Mouse (Mus musculus) CH12.LX (cell line): ENCODE results near the gene Tmem44. TPM values are rescaled to one million over a fixed set of nuclear protein-coding genes. Genes with fewer than 3 reads are reported as not detected.

Experiments
- DNase-seq: peaks from one replicate; pipeline ENCODE4 v3.0.0-alpha.2; 2013; ENCODE audit errors: extremely low read depth
- H3K27ac ChIP-seq: 2 replicates; pipeline ENCODE4 v1.5.1; 2012; ENCODE audit warnings: low read depth, mild to moderate bottlenecking, control low read depth, moderate library complexity; ENCODE audit not compliant: insufficient read depth
- H3K27me3 ChIP-seq: replicated peaks from 2 replicates; pipeline ENCODE3; 2012; ENCODE audit warnings: inconsistent platforms
- H3K36me3 ChIP-seq, 2 experiments: replicated peaks in 1 of 2; 2 replicates each; pipeline versions ENCODE3 to v1.6.1; 2012; ENCODE audit warnings: inconsistent platforms in 1 of 2, low read length in 1 of 2, mild to moderate bottlenecking in 1 of 2, mixed read lengths in 1 of 2, moderate library complexity in 1 of 2; ENCODE audit not compliant: control insufficient read depth in 1 of 2, insufficient read depth in 1 of 2
- H3K4me1 ChIP-seq, 2 experiments: 2 replicates each; pipeline ENCODE4 v1.6.1; 2012; ENCODE audit warnings: inconsistent platforms in 1 of 2, moderate library complexity in 1 of 2; ENCODE audit not compliant: insufficient read depth in 2 of 2, control insufficient read depth in 1 of 2
- H3K4me2 ChIP-seq: 2 replicates; pipeline ENCODE4 v1.6.1; 2012; ENCODE audit warnings: low read depth, mild to moderate bottlenecking, control low read depth; ENCODE audit not compliant: poor library complexity, insufficient read depth, severe bottlenecking
- H3K4me3 ChIP-seq, 3 experiments: fragments of 150-350 bp in 1 of 3; sonication (generic) in 1 of 3; replicated peaks in 1 of 3; 2 replicates each; pipeline versions ENCODE3 to v1.5.1; 2011 to 2012; ENCODE audit warnings: low read depth in 2 of 3, low read length in 2 of 3, mild to moderate bottlenecking in 2 of 3, moderate library complexity in 2 of 3, control low read depth in 1 of 3, improper control_type of control experiment in 1 of 3, inconsistent platforms in 1 of 3, mixed read lengths in 1 of 3; ENCODE audit not compliant: poor library complexity in 1 of 3
- H3K79me2 ChIP-seq: replicated peaks from 2 replicates; pipeline ENCODE4 v1.6.1; 2012; ENCODE audit warnings: mild to moderate bottlenecking, moderate library complexity; ENCODE audit not compliant: control insufficient read depth, poor library complexity, insufficient read depth, severe bottlenecking; ENCODE audit errors: extremely low read depth
- H3K9ac ChIP-seq: 2 replicates; pipeline ENCODE4 v1.6.1; 2012; ENCODE audit warnings: low read depth, mild to moderate bottlenecking, control low read depth, moderate library complexity; ENCODE audit not compliant: insufficient read depth
- H3K9me3 ChIP-seq: replicated peaks from 2 replicates; pipeline ENCODE3; 2012; ENCODE audit warnings: low read length, inconsistent platforms, mixed read lengths
- BHLHE40 ChIP-seq: IDR thresholded peaks from 2 replicates; pipeline ENCODE4 v1.6.1; 2011; ENCODE audit warnings: mild to moderate bottlenecking, low read depth, low read length, improper control_type of control experiment
- CHD2 ChIP-seq: IDR thresholded peaks from 2 replicates; pipeline ENCODE4 v1.6.1; 2011; ENCODE audit warnings: low read length, improper control_type of control experiment
- CTCF ChIP-seq, 2 experiments: IDR thresholded peaks in 1 of 2; conservative IDR thresholded peaks in 1 of 2; 2 replicates each; pipeline ENCODE4 v1.5.1; 2011 to 2012; ENCODE audit warnings: low read depth in 2 of 2, low read length in 2 of 2, improper control_type of control experiment in 1 of 2, inconsistent platforms in 1 of 2, mild to moderate bottlenecking in 1 of 2, moderate library complexity in 1 of 2
- ELF1 ChIP-seq: IDR thresholded peaks from 2 replicates; pipeline ENCODE4 v1.6.1; 2014; ENCODE audit warnings: low read depth, mild to moderate bottlenecking, inconsistent platforms, low read length, improper control_type of control experiment
- ETS1 ChIP-seq: conservative IDR thresholded peaks from 2 replicates; pipeline ENCODE4 v1.6.1; 2012; ENCODE audit warnings: low read depth, mild to moderate bottlenecking, inconsistent platforms, low read length, improper control_type of control experiment, moderate library complexity
- GABPA ChIP-seq: IDR thresholded peaks from 2 replicates; pipeline ENCODE4 v1.6.1; 2012; ENCODE audit warnings: low read depth, low read length, improper control_type of control experiment, inconsistent platforms; ENCODE audit not compliant: insufficient replicate concordance
- HCFC1 ChIP-seq: IDR thresholded peaks from 2 replicates; pipeline ENCODE4 v1.6.1; 2012; ENCODE audit warnings: low read depth, mild to moderate bottlenecking, inconsistent platforms, low read length, improper control_type of control experiment
- IRF4 ChIP-seq: IDR thresholded peaks from 2 replicates; pipeline ENCODE4 v1.6.1; 2014; ENCODE audit warnings: low read depth, mild to moderate bottlenecking, inconsistent platforms, low read length, improper control_type of control experiment
- JUND ChIP-seq: conservative IDR thresholded peaks from 2 replicates; pipeline ENCODE4 v1.6.1; 2011; ENCODE audit warnings: low read depth, low read length, improper control_type of control experiment
- KAT2A ChIP-seq: IDR thresholded peaks from 2 replicates; pipeline ENCODE4 v1.6.1; 2012; ENCODE audit warnings: low read length, improper control_type of control experiment, inconsistent platforms; ENCODE audit not compliant: insufficient replicate concordance
- MAFK ChIP-seq: IDR thresholded peaks from 2 replicates; pipeline ENCODE4 v1.6.1; 2011; ENCODE audit warnings: low read length, improper control_type of control experiment; ENCODE audit not compliant: insufficient replicate concordance
- MAX ChIP-seq: IDR thresholded peaks from 2 replicates; pipeline ENCODE4 v1.6.1; 2011; ENCODE audit warnings: low read length, improper control_type of control experiment
- MEF2A ChIP-seq: IDR thresholded peaks from 2 replicates; pipeline ENCODE4 v1.6.1; 2014; ENCODE audit warnings: low read depth, mild to moderate bottlenecking, inconsistent platforms, low read length, improper control_type of control experiment, borderline replicate concordance
- NELFE ChIP-seq: IDR thresholded peaks from 2 replicates; pipeline ENCODE4 v1.6.1; 2011; ENCODE audit warnings: low read depth, low read length, improper control_type of control experiment
- NRF1 ChIP-seq: IDR thresholded peaks from 2 replicates; pipeline ENCODE4 v1.6.1; 2014; ENCODE audit warnings: low read depth, mild to moderate bottlenecking, inconsistent platforms, low read length, improper control_type of control experiment, moderate library complexity
- PAX5 ChIP-seq: IDR thresholded peaks from 2 replicates; pipeline ENCODE4 v1.6.1; 2012; ENCODE audit warnings: low read length, inconsistent platforms, mixed read lengths
- POLR2A ChIP-seq: IDR thresholded peaks from 2 replicates; pipeline ENCODE4 v1.6.1; 2011; ENCODE audit warnings: low read depth, mild to moderate bottlenecking, improper control_type of control experiment, low read length
- POLR2AphosphoS2 ChIP-seq: IDR thresholded peaks from 2 replicates; pipeline ENCODE4 v1.6.1; 2011; ENCODE audit warnings: low read depth, low read length, improper control_type of control experiment
- RAD21 ChIP-seq: IDR thresholded peaks from 2 replicates; pipeline ENCODE4 v1.6.1; 2011; ENCODE audit warnings: low read depth, mild to moderate bottlenecking, low read length, improper control_type of control experiment, moderate library complexity
- RCOR1 ChIP-seq: conservative IDR thresholded peaks from 2 replicates; pipeline ENCODE4 v1.6.1; 2012; ENCODE audit warnings: low read depth, mild to moderate bottlenecking, inconsistent platforms, low read length, improper control_type of control experiment
- SIN3A ChIP-seq: IDR thresholded peaks from 2 replicates; pipeline ENCODE4 v1.6.1; 2012; ENCODE audit warnings: low read length, improper control_type of control experiment, inconsistent platforms
- SMC3 ChIP-seq: IDR thresholded peaks from 2 replicates; pipeline ENCODE4 v1.6.1; 2011; ENCODE audit warnings: low read depth, low read length, improper control_type of control experiment
- TCF12 ChIP-seq: IDR thresholded peaks from 2 replicates; pipeline ENCODE4 v1.6.1; 2014; ENCODE audit warnings: low read depth, mild to moderate bottlenecking, inconsistent platforms, low read length, improper control_type of control experiment
- ZC3H11A ChIP-seq: IDR thresholded peaks from 2 replicates; pipeline ENCODE4 v1.6.1; 2012; ENCODE audit warnings: low read depth, mild to moderate bottlenecking, inconsistent platforms, low read length, improper control_type of control experiment
- ZKSCAN1 ChIP-seq: IDR thresholded peaks from 2 replicates; pipeline ENCODE4 v1.6.1; 2012; ENCODE audit warnings: low read depth, inconsistent platforms, low read length, improper control_type of control experiment, borderline replicate concordance
- ZNF384 ChIP-seq: IDR thresholded peaks from 2 replicates; pipeline ENCODE4 v1.6.1; 2012; ENCODE audit warnings: low read depth, low read length, improper control_type of control experiment, inconsistent platforms
- dilution Hi-C: fragments of 300-500 bp; cut with MboI; formaldehyde crosslinking; loops from 2 replicates; pipeline ENCODE4 v1.14.3; 2020; ENCODE audit warnings: low sequenced_read_pairs; ENCODE audit not compliant: extremely low pct_unique_long_range_greater_than_20kb, extremely low pct_ligation_motif_present
- in situ Hi-C: fragments of 300-500 bp; cut with MboI; formaldehyde crosslinking; loops from 3 replicates; pipeline ENCODE4 v1.14.3; 2019; ENCODE audit warnings: low sequenced_read_pairs, low pct_ligation_motif_present, low pct_unique_long_range_greater_than_20kb, mixed read lengths
- polyA plus RNA-seq: library from polyadenylated mRNA; unstranded; fragments of >175 nt; gene quantifications from 2 replicates; pipeline ENCODE4 v1.2.1, GENCODE M21; 2012; ENCODE audit warnings: low read depth; ENCODE audit not compliant: insufficient read length
- total RNA-seq, 2 experiments: library from RNA; depleted of rRNA; stranded (reverse); fragments of 300-350 nt in 1 of 2; fragments of >200 nt in 1 of 2; gene quantifications; 2 replicates each; pipeline ENCODE4 v1.2.3; 2012 to 2014

The Tmem44 gene
- total and polyA plus RNA-seq, 3 experiments = 0.16 to 0.70 (median 0.51) TPM

DNA sequence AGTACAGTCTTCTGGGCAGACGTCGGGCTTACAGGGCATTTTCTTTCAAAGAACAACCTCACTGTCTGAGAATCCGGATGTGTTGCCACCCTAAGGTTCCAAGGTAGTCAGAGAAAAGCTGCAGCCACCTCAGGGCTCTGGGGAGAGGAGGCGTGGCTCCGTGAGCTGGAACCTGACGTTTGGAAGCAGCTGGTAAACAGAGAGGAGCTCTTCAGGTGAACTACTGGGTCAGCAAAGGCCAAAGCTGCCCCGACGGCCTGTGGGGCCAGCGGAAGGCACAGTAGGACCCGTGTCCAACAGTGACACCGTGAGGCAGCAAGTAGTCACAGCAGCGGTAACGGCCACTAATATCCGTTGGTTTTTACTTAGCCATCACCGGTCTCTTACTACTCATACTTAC is 46.7 kb downstream of the Tmem44 start (continued):
- peak; percentile 21; the same call in 1 of the 2 replicates for TF ChIP-seq MEF2A

DNA sequence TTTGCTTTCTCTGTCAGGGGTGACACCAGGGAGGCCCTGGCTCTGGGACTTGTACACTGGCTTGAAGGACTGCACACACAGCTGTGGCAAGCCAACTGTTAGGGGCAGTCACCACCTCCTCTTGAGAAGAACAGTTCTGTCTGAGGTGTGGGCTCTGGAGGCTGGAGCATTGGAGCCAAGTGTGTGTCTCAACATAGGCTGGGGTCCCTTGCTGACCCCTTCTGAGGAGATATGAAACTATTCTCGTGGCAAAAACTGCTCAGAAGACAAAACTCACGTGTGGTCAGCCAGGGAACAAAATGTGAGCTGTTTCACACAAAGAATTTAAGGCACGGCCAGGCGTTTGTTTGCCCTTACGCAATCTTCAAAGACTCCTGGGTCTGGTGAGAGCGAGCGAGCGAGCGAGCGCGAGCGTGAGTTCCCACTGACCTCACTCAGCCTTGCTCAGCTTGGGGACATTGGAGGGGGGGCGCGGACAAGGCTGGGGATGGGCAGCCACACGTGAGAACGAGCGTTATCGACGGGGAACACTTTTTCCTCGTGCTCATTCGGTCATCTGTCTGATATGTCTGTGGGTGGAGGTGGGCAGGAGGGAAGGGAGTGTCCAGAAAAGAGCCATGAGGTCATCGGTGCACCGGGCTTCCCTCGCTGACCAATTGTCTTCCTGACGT is 48.3 kb downstream of the Tmem44 start:
- Histone ChIP-seq H3K4me1 (peaks cover 3 to 7% of the 10 kb centered on the region in 2 experiments), H3K4me3 (no peak overlapping the region), H3K4me2 (no peak overlapping the region), H3K79me2 (no peaks in the 10 kb centered on the region), H3K9ac (no peak overlapping the region), H3K27me3 (no peaks in the 10 kb centered on the region), H3K27ac (no peak overlapping the region), H3K36me3 (no peaks in the 10 kb centered on the region), H3K9me3 (no peaks in the 10 kb centered on the region)
- in situ Hi-C loops (loop anchor here (5.0 kb wide), 1 partner anchor 250 kb away; no protein-coding TSS in a partner anchor), dilution Hi-C loops (no loop called here)
- TF ChIP-seq CHD2 = no peak
- no peak for TF ChIP-seq NELFE
- no peak for TF ChIP-seq ETS1
- TF ChIP-seq SMC3 = no peak
- no peak for TF ChIP-seq ZNF384
- no peak for TF ChIP-seq POLR2A
- TF ChIP-seq MAX = no peak
- TF ChIP-seq SIN3A = no peak
- no peak for TF ChIP-seq RCOR1
- no peak for TF ChIP-seq JUND
- no peak for TF ChIP-seq ZKSCAN1
- no peak for TF ChIP-seq KAT2A
- no peak for DNase-seq

DNA sequence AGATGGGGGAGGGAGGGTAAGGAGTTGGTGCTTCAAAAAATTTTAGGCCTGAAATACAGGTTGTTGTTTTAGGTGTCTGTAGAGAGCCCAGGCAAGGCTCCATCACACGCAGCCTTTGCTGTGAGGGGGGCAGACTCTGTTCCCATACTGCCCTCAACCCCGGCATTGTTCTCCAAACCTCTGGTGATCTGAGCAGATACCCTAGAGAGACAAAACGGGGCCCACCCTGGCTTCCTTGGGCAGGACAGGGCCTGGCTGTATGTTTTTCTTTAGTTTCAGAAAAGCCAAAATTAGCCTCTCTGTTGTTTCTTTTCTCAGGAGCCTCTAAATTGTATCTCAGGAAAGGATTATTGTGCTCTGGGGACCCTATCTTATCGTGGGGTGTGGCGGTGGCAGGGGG is 49.0 kb downstream of the Tmem44 start:
- dilution Hi-C loops = no loop called here
- H3K4me1 ChIP-seq = peaks cover 3 to 7% of the 10 kb centered on the region in 2 experiments
- no peak for TF ChIP-seq HCFC1
- no peak for TF ChIP-seq NRF1
- no peak for TF ChIP-seq SMC3
- TF ChIP-seq ELF1 = no peak
- no peak for TF ChIP-seq JUND
- TF ChIP-seq RAD21 = no peak
- no peak for TF ChIP-seq KAT2A
- no peak for TF ChIP-seq CTCF (conservative IDR thresholded peaks at IDR 0.05 in 1 of 2, IDR thresholded peaks at IDR 0.05 in 1 of 2; ENCODE audit: low read depth in 2 of 2, low read length in 2 of 2)
- TF ChIP-seq ZNF384 = no peak
- TF ChIP-seq CHD2 = no peak
- no peak for TF ChIP-seq TCF12
- no peak for TF ChIP-seq ETS1
- no peak for TF ChIP-seq GABPA
- TF ChIP-seq MAFK = no peak
- TF ChIP-seq ZC3H11A = no peak
- TF ChIP-seq BHLHE40 = no peak
- no peak for TF ChIP-seq SIN3A
- no peak for TF ChIP-seq POLR2AphosphoS2
- no peak for TF ChIP-seq PAX5
- TF ChIP-seq IRF4 = no peak
- DNase-seq = no peak
- no peak overlapping the region for H3K4me2 ChIP-seq
- H3K27me3 ChIP-seq = no peaks in the 10 kb centered on the region
- no peak overlapping the region for H3K4me3 ChIP-seq
- no peaks in the 10 kb centered on the region for H3K79me2 ChIP-seq
- no peak overlapping the region for H3K9ac ChIP-seq
- H3K9me3 ChIP-seq = no peaks in the 10 kb centered on the region
- no peaks in the 10 kb centered on the region for H3K36me3 ChIP-seq
- in situ Hi-C loops = loop anchor here (5.0 kb wide), 1 partner anchor 249 kb away; no protein-coding TSS in a partner anchor
- no peak overlapping the region for H3K27ac ChIP-seq
